Mouse (Mus musculus) erythroblast, embryonic 14.5 days (primary cell): ENCODE data around the gene Slc7a1.

Experiments used
- GATA1 ChIP-seq: IDR thresholded peaks from 2 replicates; pipeline ENCODE4 v1.6.1; 2012; ENCODE audit warnings: low read length, inconsistent platforms, mixed read lengths
- TAL1 ChIP-seq: IDR thresholded peaks from 3 replicates; pipeline ENCODE4 v1.6.1; 2012; ENCODE audit warnings: low read length, inconsistent platforms, mixed read lengths

- TF ChIP-seq TAL1 (no peak), GATA1 (no peak)
These were observed 11.3 kb downstream of the Slc7a1 start for GRCm38 (mm10) chr5:148388251-148389006.
